Mouse (Mus musculus): ENCODE results near the gene Zdhhc8. TPM values are rescaled to one million over a fixed set of nuclear protein-coding genes. Genes with fewer than 3 reads are reported as not detected.

Zdhhc8 gene
- polyA plus RNA-seq, 1 experiment from 2014 or later, result 16.9 TPM

- Histone ChIP-seq H3K27ac (replicated peaks) (peak within 1 kb of the TSS; percentile 94), H3K4me1 (peaks cover 52% of the 10 kb centered on the region), H3K4me2 (peak within 1 kb of the TSS; percentile 94), H3K9ac (replicated peaks) (peak within 1 kb of the TSS; percentile 95), H3K27me3 (replicated peaks) (no peaks in the 10 kb centered on the region), H3K36me3 (peaks cover 59% of the 10 kb centered on the region), H3K4me3 (replicated peaks) (peak within 1 kb of the TSS; percentile 99), H3K9me3 (replicated peaks) (no peaks in the 10 kb centered on the region)
- ATAC-seq (ENCODE audit: low FRiP score), result peak; percentile 94
- WGBS, result under 1% methylated on average over 98 of the region's 102 CpGs
Measured at GRCm38 (mm10) chr16:18248433-18249363, 13.8 kb upstream of the Zdhhc8 start, which contains the start of the genes Trmt2a and Ranbp1. Gene Trmt2a (plus strand): TSS chr16:18248679. Gene Ranbp1 (minus strand): TSS chr16:18248732.

DNA sequence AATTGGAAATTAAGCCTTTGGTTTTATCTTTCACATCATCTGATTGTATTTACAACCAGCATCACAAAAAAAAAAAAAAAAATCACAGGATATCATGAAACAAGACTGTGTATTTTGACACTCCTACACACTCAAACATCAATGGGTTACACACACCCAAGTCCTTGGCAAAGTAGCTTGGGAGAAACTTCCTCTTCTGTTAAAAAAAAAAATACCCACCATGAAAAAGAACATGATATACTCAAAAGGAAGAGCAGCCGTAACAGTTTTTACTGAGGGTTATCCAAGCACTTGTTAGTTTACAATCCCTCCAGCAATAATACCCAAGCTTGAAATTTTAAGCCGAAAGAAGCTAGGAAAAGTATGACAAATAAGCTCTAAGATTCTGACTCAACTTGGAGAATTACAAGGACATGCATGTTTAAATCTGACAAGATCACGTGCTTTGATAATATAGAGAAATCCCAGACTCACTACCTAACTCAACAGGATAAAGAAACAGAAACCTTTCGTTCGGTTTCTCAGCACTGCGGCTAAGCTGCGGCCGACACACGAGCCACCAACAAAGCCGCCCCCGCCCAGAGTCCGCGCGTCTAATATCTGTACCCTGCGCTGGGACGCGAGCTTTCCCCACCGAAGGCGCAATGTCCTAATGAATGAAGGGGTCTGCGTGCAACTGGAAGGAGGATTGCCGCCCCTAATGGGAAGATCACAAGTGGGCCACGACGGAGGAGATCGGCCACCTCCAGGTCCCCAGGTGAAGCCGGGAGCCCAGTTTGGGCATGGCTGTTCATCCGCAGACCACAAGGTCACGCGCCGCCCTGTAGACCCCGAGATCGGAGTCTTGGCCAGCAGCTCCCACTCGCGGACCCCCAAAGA, 12.8 kb upstream of the Zdhhc8 start:
- H3K9me3 ChIP-seq (replicated peaks), result no peaks in the 10 kb centered on the region
- peaks cover 52% of the 10 kb centered on the region for H3K4me1 ChIP-seq
- peak overlapping the region; percentile 94 for H3K9ac ChIP-seq (replicated peaks)
- peak; percentile 6; the same call in 1 of the 2 replicates for ATAC-seq (ENCODE audit: low FRiP score)
- no peaks in the 10 kb centered on the region for H3K27me3 ChIP-seq (replicated peaks)
- peak overlapping the region; percentile 94 for H3K4me2 ChIP-seq
- H3K27ac ChIP-seq (replicated peaks), result peak overlapping the region; percentile 94
- H3K36me3 ChIP-seq, result peaks cover 59% of the 10 kb centered on the region
- WGBS, result under 1% methylated on average over 33 of the region's 33 CpGs
- peak overlapping the region; percentile 99 for H3K4me3 ChIP-seq (replicated peaks)

- peaks cover 88% of the 10 kb centered on the region for H3K36me3 ChIP-seq
- WGBS, result 97% methylated on average over 10 of the region's 10 CpGs
- no peak for ATAC-seq (ENCODE audit: low FRiP score)
- no peak overlapping the region for H3K4me2 ChIP-seq
- H3K27me3 ChIP-seq (replicated peaks), result no peaks in the 10 kb centered on the region
- H3K27ac ChIP-seq (replicated peaks), result no peak overlapping the region
- H3K9ac ChIP-seq (replicated peaks), result no peak overlapping the region
- H3K4me1 ChIP-seq, result peaks cover 11% of the 10 kb centered on the region
- no peak overlapping the region for H3K4me3 ChIP-seq (replicated peaks)
- H3K9me3 ChIP-seq (replicated peaks), result no peaks in the 10 kb centered on the region
Measured at GRCm38 (mm10) chr16:18241581-18241980, 6.6 kb upstream of the Zdhhc8 start.

GRCm38 (mm10) chr16:18236676-18237501, 2.0 kb upstream of the Zdhhc8 start:
- Histone ChIP-seq H3K27ac (replicated peaks) (peak overlapping the region; percentile 94; the same call in 1 of the 2 replicates), H3K9ac (replicated peaks) (no peak overlapping the region), H3K4me1 (peaks cover 33% of the 10 kb centered on the region), H3K9me3 (replicated peaks) (no peaks in the 10 kb centered on the region), H3K36me3 (peaks cover 42% of the 10 kb centered on the region), H3K4me2 (peak overlapping the region; percentile 91; the same call in 1 of the 2 replicates), H3K4me3 (replicated peaks) (no peak overlapping the region), H3K27me3 (replicated peaks) (no peaks in the 10 kb centered on the region)
- no peak for ATAC-seq (ENCODE audit: low FRiP score)
- WGBS, result 76% methylated on average over 7 of the region's 7 CpGs

DNA sequence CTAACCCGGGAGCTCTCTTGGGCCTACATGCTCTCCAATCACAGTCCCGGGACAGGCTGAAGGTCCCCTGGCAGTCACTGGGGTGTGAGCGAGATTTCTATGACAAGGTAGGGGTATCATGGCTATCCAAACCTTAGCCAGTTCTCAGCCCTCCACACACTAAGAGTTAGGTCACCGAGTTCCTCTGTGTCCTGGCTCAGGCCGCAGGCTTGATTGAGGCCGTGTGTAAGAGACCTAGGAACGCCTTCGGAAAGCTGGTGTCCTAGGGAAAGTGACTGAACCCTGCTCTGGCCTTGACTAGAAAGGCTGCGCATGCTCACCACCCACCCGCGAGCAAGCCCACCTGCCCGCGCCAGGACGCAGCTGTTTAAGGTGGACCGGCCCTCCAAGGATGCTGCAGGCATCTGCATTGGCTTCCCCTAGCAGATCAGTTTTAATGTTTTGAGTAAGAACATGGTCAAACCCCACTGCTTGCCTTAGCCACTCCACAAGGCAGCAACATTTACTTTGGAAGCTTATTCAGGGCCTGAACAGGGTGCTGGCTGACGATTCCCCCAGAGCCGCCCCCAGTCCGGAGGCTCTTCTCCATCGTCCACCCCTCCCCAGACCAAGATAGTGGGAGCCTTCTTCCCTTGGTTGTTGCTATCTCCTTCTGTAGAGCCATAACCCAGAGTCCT, 591 bp upstream of the Zdhhc8 start:
- H3K27ac ChIP-seq (replicated peaks), result peak overlapping the region; percentile 94
- H3K36me3 ChIP-seq, result peaks cover 29% of the 10 kb centered on the region
- peak overlapping the region; percentile 94 for H3K9ac ChIP-seq (replicated peaks)
- WGBS, result 3% methylated on average over 19 of the region's 19 CpGs
- peaks cover 46% of the 10 kb centered on the region for H3K4me1 ChIP-seq
- peak overlapping the region; percentile 86 for H3K4me3 ChIP-seq (replicated peaks)
- peak overlapping the region; percentile 91 for H3K4me2 ChIP-seq
- no peaks in the 10 kb centered on the region for H3K9me3 ChIP-seq (replicated peaks)
- peak; percentile 88 for ATAC-seq (ENCODE audit: low FRiP score)
- no peaks in the 10 kb centered on the region for H3K27me3 ChIP-seq (replicated peaks)

- H3K27ac ChIP-seq (replicated peaks), result peak overlapping the region; percentile 94
- H3K4me3 ChIP-seq (replicated peaks), result peak overlapping the region; percentile 86
- H3K36me3 ChIP-seq, result peaks cover 16% of the 10 kb centered on the region
- H3K4me1 ChIP-seq, result peaks cover 61% of the 10 kb centered on the region
- no peaks in the 10 kb centered on the region for H3K27me3 ChIP-seq (replicated peaks)
- H3K4me2 ChIP-seq, result peak overlapping the region; percentile 91
- H3K9ac ChIP-seq (replicated peaks), result peak overlapping the region; percentile 94
- no peaks in the 10 kb centered on the region for H3K9me3 ChIP-seq (replicated peaks)
- WGBS, result 22% methylated on average over 13 of the region's 13 CpGs
- peak; percentile 13; the same call in 1 of the 2 replicates for ATAC-seq (ENCODE audit: low FRiP score)
Measured at GRCm38 (mm10) chr16:18233919-18234670, 841 bp downstream of the Zdhhc8 start.

DNA sequence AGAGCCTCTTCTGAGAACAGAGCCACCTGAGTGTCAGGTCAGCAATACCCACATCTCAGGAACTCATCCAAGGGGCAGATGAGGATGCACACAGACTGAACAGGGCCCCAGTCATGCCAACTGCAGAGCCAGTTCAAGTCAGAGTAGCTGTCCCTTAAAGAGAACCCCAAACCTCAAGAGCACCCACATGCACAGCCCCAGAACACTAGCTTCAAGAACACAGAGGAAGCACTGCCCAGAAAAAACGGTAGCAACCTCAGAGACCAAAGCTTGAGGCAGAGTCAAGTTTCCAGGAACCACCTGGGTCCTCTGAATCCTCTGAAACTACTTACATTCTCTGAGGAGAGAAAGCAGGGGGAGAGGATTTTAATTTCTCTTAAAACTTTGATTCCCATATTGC, 1.5 kb downstream of the Zdhhc8 start:
- H3K4me1 ChIP-seq, result peaks cover 67% of the 10 kb centered on the region
- ATAC-seq (ENCODE audit: low FRiP score), result no peak
- peaks cover 11% of the 10 kb centered on the region; the same call in 1 of the 2 replicates for H3K36me3 ChIP-seq
- no peak overlapping the region for H3K27ac ChIP-seq (replicated peaks)
- no peaks in the 10 kb centered on the region for H3K9me3 ChIP-seq (replicated peaks)
- peak overlapping the region; percentile 94 for H3K9ac ChIP-seq (replicated peaks)
- WGBS, result 65% methylated on average over 1 of the region's 1 CpGs
- H3K4me2 ChIP-seq, result peak overlapping the region; percentile 91
- H3K27me3 ChIP-seq (replicated peaks), result no peaks in the 10 kb centered on the region
- peak overlapping the region; percentile 86 for H3K4me3 ChIP-seq (replicated peaks)

DNA sequence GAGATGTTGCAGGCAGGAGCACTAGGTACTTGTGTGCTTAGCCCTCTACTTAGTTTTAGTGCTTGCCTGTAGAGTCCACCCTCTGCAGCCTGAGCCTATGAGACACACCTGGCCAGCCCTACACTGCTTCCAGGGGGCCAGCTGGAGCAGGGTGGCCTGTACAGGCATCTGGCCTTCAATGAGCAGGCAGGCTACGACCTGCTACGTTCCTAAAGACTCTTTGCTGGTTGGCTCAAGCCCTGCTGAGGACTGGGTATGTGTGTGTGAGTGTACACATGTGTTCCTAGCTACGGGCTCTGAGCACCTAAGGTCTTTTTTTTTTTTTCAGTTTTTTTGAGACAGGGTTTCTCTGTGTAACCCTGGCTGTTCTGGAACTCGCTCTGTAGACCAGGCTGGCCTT, 3.5 kb downstream of the Zdhhc8 start:
- no peak overlapping the region for H3K4me2 ChIP-seq
- H3K27me3 ChIP-seq (replicated peaks), result no peaks in the 10 kb centered on the region
- ATAC-seq (ENCODE audit: low FRiP score), result no peak
- H3K27ac ChIP-seq (replicated peaks), result no peak overlapping the region
- H3K9me3 ChIP-seq (replicated peaks), result no peaks in the 10 kb centered on the region
- H3K36me3 ChIP-seq, result peaks cover 16% of the 10 kb centered on the region
- H3K4me3 ChIP-seq (replicated peaks), result no peak overlapping the region
- WGBS, result 90% methylated on average over 4 of the region's 4 CpGs
- H3K4me1 ChIP-seq, result peaks cover 64% of the 10 kb centered on the region
- no peak overlapping the region for H3K9ac ChIP-seq (replicated peaks)

- no peak overlapping the region for H3K4me2 ChIP-seq
- H3K27me3 ChIP-seq (replicated peaks), result no peaks in the 10 kb centered on the region
- no peak overlapping the region for H3K4me3 ChIP-seq (replicated peaks)
- no peak overlapping the region for H3K27ac ChIP-seq (replicated peaks)
- ATAC-seq (ENCODE audit: low FRiP score), result no peak
- H3K36me3 ChIP-seq, result peaks cover 20% of the 10 kb centered on the region
- WGBS, result 94% methylated on average over 3 of the region's 3 CpGs
- no peaks in the 10 kb centered on the region for H3K9me3 ChIP-seq (replicated peaks)
- peaks cover 60% of the 10 kb centered on the region for H3K4me1 ChIP-seq
- H3K9ac ChIP-seq (replicated peaks), result no peak overlapping the region
Measured at GRCm38 (mm10) chr16:18231047-18231446, 3.9 kb downstream of the Zdhhc8 start.

DNA sequence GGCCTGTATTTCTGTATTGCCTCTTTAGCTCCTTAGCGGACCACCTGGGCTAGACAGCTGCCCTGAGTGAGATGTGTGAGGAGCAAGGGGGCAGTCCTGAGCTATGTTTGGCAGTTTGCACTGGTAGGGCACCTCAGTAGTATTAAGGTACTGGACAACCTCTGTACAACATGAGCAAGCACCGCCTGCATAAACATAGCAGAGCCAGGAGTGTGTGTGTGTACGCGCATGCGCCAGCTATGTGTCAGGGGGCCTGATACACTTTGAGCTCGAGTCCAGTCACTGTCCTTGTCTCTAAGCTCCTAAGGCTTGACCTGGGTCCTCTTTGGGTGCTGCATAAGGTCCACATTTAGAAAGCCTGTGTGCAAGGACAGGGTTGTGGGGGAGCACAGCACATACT, 4.3 kb downstream of the Zdhhc8 start:
- Histone ChIP-seq H3K4me1 (peaks cover 56% of the 10 kb centered on the region), H3K36me3 (peaks cover 24% of the 10 kb centered on the region), H3K27ac (replicated peaks) (no peak overlapping the region), H3K27me3 (replicated peaks) (no peaks in the 10 kb centered on the region), H3K9ac (replicated peaks) (no peak overlapping the region), H3K4me2 (no peak overlapping the region), H3K9me3 (replicated peaks) (no peaks in the 10 kb centered on the region), H3K4me3 (replicated peaks) (no peak overlapping the region)
- no peak for ATAC-seq (ENCODE audit: low FRiP score)
- WGBS, result 96% methylated on average over 6 of the region's 6 CpGs
